Mouse (Mus musculus): ENCODE measurements around the gene Srbd1.

The Srbd1 gene

GRCm38 (mm10) chr17:86144537-86145078 is 367 bp downstream of the Srbd1 start:
- no peak for DNase-seq (ENCODE audit: low read depth, low spot score)

- no peak for DNase-seq (ENCODE audit: low read depth, low spot score)
Measured at GRCm38 (mm10) chr17:86135835-86136234, 9.1 kb downstream of the Srbd1 start.

- no peak for DNase-seq (ENCODE audit: low read depth, low spot score)
Measured at GRCm38 (mm10) chr17:86134461-86134860, 10.5 kb downstream of the Srbd1 start.

GRCm38 (mm10) chr17:86132534-86132933 is 12.4 kb downstream of the Srbd1 start:
- DNase-seq (ENCODE audit: low read depth, low spot score) = no peak

GRCm38 (mm10) chr17:86128198-86128597 is 16.8 kb downstream of the Srbd1 start:
- DNase-seq (ENCODE audit: low read depth, low spot score) = no peak

GRCm38 (mm10) chr17:86125908-86126307 is 19.1 kb downstream of the Srbd1 start:
- DNase-seq (ENCODE audit: low read depth, low spot score) = no peak

GRCm38 (mm10) chr17:86123146-86123545 is 21.8 kb downstream of the Srbd1 start:
- no peak for DNase-seq (ENCODE audit: low read depth, low spot score)

GRCm38 (mm10) chr17:86096875-86097274 is 48.1 kb downstream of the Srbd1 start:
- DNase-seq (ENCODE audit: low read depth, low spot score) = no peak

- DNase-seq (ENCODE audit: low read depth, low spot score) = no peak
Measured at GRCm38 (mm10) chr17:86093124-86093523, 51.9 kb downstream of the Srbd1 start.

GRCm38 (mm10) chr17:86091631-86092030 is 53.3 kb downstream of the Srbd1 start:
- no peak for DNase-seq (ENCODE audit: low read depth, low spot score)

GRCm38 (mm10) chr17:86089893-86090588 is 54.9 kb downstream of the Srbd1 start:
- no peak for DNase-seq (ENCODE audit: low read depth, low spot score)

- no peak for DNase-seq (ENCODE audit: low read depth, low spot score)
Measured at GRCm38 (mm10) chr17:86087922-86088321, 57.1 kb downstream of the Srbd1 start.

- no peak for DNase-seq (ENCODE audit: low read depth, low spot score)
Measured at GRCm38 (mm10) chr17:86086191-86086590, 58.8 kb downstream of the Srbd1 start.

GRCm38 (mm10) chr17:86083207-86083606 is 61.8 kb downstream of the Srbd1 start:
- no peak for DNase-seq (ENCODE audit: low read depth, low spot score)

- DNase-seq (ENCODE audit: low read depth, low spot score) = no peak
Measured at GRCm38 (mm10) chr17:86078060-86078459, 66.9 kb downstream of the Srbd1 start.

- DNase-seq (ENCODE audit: low read depth, low spot score) = no peak
Measured at GRCm38 (mm10) chr17:86067444-86067843, 77.5 kb downstream of the Srbd1 start.

GRCm38 (mm10) chr17:86065833-86066232 is 79.1 kb downstream of the Srbd1 start:
- no peak for DNase-seq (ENCODE audit: low read depth, low spot score)

- peak; percentile 56 for DNase-seq (ENCODE audit: low read depth, low spot score)
Measured at GRCm38 (mm10) chr17:86063461-86063860, 81.5 kb downstream of the Srbd1 start.

- DNase-seq (ENCODE audit: low read depth, low spot score) = no peak
Measured at GRCm38 (mm10) chr17:86060911-86061310, 84.1 kb downstream of the Srbd1 start.

GRCm38 (mm10) chr17:86040221-86040984 is 104.6 kb downstream of the Srbd1 start:
- DNase-seq (ENCODE audit: low read depth, low spot score) = no peak

- DNase-seq (ENCODE audit: low read depth, low spot score) = no peak
Measured at GRCm38 (mm10) chr17:86039741-86040140, 105.2 kb downstream of the Srbd1 start.

- DNase-seq (ENCODE audit: low read depth, low spot score) = no peak
Measured at GRCm38 (mm10) chr17:86038211-86038648, 106.7 kb downstream of the Srbd1 start.

GRCm38 (mm10) chr17:86035576-86035975 is 109.4 kb downstream of the Srbd1 start:
- DNase-seq (ENCODE audit: low read depth, low spot score) = no peak

Measured in retina, postnatal 7 days (tissue).